Mouse (Mus musculus) stomach, postnatal 0 days (tissue): Measurements from ENCODE around the gene Fam180a.

Experiments used
- CTCF ChIP-seq: IDR thresholded peaks from 2 replicates; pipeline ENCODE4 v1.5.1; 2016; ENCODE audit warnings: antibody characterized with exemption, low read depth, mild to moderate bottlenecking, moderate library complexity
- EP300 ChIP-seq: optimal IDR thresholded peaks from 2 replicates; pipeline ENCODE3; 2016; ENCODE audit warnings: antibody characterized with exemption

- no peak for TF ChIP-seq CTCF
- TF ChIP-seq EP300, result no peak
Measured at GRCm38 (mm10) chr6:35362596-35362995, 36.7 kb upstream of the Fam180a start.
